Mouse (Mus musculus): ENCODE data around the gene Pxdc1.

Pxdc1 gene

DNA sequence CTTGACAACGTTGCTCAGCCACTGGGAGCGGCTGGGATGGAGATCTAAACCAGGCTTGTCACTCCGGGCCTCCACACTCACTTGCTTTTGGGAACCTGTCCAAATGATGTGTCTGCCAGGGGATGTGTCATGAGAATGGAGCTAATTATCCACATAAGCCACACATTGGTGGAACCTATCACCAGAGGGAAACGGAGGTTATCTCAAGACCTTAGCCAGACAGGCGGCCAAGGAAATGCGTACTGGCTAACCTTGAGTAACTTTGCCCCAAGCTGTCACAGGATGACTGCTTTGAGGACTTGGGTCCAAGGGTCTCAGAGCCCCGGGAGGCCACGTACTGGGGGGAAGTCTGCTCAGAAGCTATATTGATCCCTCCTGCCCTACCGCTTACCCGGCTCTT lies 2.3 kb downstream of the Pxdc1 start:
- DNase-seq (ENCODE audit: low spot score), result peak; percentile 36

DNA sequence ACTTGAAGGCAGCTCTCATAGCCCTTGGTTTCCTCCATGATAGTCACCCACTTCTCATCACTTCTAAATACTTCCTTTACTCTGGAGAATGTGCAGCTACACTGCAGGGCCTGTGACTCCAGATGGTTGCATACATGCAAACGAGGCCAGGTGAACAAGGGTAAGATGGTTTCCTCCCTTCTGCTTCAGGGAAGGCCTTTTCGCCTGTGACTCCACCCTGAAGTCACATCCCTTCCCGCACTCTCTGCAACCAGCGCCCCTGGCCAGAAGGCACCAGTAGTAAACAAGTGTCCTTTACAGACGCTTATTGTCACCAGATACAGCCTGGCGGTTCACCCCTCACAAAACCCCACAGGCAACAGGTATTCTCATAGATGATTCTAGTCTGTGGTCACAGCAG lies 2.9 kb downstream of the Pxdc1 start:
- peak; percentile 38 for DNase-seq (ENCODE audit: low spot score)

DNA sequence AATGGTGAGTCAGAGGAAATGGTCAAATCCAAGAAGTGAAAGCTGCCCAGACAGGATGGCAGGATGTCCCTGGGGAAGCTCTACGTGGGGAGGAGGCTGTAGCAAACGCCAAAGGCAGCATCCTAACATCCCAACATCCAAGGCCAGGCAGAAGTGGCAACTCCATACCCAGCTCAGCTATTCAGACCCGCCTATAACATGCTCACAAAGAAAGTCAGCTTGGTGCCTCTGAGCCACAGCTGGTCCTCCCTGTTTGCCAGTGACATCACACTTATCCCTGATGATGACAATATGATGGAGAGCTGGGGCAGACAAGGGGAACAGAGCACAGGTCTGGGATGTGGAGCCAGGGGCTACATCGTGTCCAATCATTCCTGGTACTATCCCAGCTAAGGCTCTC lies 5.5 kb downstream of the Pxdc1 start:
- no peak for DNase-seq (ENCODE audit: low spot score)

DNA sequence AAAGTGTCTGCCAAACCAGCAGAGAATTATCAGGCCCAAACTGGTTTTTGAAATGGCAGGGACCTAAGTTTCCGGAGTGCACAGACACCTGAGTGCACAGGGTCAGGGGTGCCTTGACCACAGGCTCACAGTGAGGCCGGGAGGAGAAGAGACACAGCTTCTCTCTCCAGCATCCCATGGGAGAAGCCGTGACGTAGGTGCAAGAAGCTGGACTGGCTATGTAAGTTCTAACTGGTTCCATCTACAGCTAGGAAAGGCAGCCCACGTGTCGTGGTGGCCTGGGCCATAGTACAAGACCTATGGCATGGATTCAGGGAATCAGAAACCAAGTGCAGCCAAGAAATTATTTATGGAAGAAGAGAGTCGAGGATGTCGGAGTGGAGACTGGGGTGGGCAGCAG lies 6.1 kb downstream of the Pxdc1 start:
- DNase-seq (ENCODE audit: low spot score), result no peak

DNA sequence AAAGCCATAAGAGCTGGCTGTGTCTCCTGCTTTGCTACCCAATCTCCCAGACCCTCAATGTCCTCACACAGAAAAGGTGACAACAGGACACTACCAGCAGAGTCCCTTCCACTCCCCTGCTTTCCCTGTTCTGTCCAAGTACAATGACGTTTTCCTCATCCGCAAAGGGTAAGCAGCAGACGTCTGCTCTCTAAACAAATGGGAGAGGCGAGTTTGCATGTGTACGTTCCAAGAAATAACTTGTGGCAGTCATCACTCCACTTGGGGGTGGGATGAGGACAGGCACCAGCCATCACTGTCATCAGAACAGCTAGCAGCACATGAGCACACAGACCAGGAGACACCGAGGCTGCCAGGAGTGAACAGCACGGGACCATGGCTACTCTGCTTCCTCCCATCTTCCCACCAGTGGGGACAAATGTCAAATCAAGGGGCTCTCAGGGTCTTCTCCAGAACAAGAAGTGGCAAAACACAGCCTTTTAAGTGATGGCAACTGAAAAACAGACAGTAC lies 7.0 kb downstream of the Pxdc1 start:
- peak; percentile 36 for DNase-seq (ENCODE audit: low spot score)

DNA sequence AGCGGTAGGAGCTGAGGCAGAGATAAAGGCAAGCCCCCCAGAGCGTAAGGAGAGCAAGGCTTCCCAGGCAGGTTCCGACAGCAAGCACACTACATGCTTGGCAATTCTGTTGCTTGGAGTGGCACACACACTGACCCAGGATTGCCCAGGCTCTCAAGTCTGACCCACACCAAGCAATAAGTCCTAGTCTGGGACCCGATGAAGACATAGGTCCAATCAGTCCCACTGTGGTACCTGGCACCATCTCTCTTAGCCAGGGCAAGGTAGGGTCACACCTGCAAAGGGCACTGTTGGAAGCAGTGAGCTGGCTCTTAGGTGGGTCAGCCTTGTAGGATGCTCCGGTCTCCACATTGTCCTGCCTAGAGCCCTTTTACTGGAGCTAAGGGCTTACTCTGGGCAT lies 7.8 kb downstream of the Pxdc1 start:
- DNase-seq (ENCODE audit: low spot score), result no peak

DNA sequence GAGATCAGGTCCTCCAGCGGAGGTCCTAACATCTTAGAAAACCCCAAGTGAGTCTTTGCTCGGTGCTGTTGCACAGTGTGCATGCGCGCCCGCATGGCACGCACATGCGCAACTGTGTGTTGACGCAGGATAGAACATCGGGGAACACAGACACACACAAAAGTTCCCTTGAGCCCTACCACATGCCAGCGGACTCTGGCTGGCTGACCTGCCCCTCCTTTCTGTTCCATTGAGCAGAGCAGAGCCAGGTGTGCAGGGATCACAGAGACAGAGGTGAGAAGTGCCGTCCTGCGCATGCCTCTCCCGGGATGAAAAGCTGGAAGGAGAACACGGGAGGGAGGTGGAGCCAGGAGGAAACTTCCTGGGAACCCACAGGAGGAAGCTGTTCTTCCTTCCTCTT lies 8.9 kb downstream of the Pxdc1 start:
- DNase-seq (ENCODE audit: low spot score), result no peak

DNA sequence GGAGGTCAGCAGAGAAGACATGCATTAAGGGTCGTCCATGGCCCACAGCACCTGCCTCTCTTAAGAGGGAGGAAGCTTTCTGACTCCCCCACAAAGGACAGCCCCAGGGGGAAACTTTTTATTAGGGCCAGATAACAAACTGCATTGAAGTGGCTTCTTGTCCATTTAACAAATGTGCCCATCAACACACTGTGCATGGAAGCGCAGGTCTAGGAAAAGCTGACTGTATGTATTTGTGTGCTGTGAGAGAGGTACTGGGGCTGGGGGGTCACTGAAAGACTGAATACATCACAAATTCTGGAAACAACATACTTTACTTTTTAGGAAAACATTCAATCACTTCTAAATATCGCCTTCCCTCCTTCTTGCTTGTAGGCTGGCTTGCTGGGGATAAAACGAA lies 9.4 kb downstream of the Pxdc1 start:
- DNase-seq (ENCODE audit: low spot score), result no peak

DNA sequence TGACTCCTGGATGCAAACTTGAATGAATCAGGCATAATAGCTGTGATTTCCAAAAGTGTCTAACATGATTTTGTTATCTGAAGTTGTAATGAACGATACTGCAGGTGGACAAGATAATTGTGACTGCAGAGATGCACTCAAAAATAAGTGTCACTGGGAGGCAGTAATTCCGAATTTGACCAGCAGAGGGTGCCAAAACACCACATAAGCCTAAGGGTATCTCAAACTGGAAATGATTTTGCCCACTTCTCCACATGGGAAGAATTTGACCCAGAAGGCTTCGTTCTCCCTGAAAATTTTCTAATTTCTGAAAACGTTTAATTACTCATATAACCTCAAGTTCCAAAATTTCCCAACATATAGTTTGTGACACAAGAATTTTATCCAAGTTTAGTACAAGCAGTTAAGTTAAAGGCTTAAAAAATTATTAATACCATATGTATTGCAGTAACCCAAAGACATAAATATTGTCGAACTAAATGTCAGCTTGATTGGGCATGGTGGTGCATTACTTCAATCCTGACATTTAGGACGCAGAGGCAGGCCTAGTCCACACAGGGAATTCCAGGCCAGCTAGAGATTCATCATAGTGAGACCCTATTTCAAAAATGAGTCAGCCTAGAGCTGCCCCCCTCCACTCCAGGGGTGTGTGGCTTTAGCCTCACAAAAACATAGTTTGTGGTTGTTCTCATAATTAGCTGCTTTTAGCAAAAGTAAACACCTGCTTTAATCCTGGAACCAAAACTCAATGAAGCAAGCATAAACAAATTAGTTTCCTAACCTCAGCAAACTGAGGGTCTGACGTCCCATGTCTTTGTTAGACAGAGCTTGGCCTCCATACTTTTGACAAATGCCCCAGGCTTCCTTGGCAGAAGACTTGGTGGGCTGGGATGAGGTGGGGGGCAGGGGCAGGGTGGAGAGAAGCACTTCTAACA lies 10.1 kb downstream of the Pxdc1 start:
- DNase-seq (ENCODE audit: low spot score), result peak; percentile 53

DNA sequence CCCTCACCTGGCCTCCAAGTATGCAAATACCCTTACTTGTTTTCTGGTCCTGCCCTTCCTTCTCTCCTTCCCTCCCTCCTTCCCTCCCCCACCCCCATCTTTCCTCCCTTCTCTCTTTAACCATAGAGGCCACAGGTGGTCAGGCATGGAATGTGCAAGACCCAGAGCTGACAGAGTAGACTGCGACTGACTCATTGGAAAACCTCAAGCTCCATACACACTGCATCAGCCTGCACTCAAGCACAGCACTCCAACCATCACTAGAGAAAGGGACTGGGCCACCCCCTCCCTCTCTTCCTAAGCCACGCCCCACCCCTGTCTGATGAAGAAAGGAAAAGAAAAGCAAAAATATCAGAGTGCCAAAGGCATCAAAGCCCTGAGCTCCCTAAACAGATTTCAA lies 12.2 kb downstream of the Pxdc1 start:
- no peak for DNase-seq (ENCODE audit: low spot score)

DNA sequence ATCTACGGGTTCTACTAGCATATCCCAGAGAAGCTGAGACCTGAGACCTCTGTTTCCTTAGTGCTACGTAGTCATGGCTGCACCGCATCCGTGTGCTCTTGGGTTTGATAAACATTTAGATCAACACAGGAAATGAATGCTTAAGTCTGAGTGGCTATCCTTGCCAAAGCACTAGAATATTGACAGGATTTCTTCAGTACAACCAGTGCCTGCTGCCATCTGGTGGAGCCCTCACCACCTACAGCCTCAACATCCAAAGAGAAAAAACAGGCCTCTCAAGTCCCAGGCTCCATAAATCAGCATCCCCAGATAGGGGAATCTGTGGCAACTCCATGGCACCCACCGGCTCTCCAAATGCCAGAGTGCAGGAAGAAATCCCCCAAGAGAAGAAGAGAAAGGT lies 17.3 kb downstream of the Pxdc1 start:
- peak; percentile 80 for DNase-seq (ENCODE audit: low spot score)

DNA sequence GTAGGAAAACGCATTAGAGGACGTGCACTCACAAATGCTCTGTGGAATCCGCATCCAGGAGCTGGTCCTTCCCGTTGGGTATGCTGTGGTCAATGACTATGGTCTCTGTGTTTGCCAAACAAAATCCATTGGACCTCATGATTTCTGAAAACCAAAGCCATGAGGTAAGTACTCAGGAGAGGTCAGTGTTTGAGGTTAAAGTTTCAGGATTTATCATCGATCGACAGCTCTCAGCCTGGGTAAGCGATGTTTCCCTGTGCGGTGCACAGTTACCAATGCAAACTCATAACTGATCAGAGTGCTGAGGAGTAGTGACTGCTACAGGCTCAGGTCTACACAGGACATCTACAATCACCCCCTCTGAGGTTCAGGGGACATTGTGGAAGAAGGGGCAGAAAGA lies 23.0 kb downstream of the Pxdc1 start:
- DNase-seq (ENCODE audit: low spot score), result no peak

DNA sequence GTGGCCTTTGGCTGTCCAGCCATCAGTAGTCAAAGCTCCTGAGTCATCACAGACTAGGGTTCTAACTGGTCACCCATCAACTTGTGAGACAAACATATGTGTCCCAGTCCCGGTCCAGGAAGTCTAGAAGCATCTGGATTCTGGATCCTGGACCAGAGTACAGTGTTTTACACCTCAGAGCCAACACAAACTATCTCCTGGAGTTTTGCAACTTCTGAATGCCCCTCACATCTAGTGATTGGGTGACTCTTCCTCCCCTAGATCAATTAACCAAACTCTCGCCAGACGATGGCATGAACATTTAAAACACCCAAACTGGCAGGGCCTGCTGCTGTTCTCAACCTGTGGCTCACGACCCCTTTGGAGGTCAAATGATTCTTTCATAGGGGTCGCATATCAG lies 23.5 kb downstream of the Pxdc1 start:
- no peak for DNase-seq (ENCODE audit: low spot score)

DNA sequence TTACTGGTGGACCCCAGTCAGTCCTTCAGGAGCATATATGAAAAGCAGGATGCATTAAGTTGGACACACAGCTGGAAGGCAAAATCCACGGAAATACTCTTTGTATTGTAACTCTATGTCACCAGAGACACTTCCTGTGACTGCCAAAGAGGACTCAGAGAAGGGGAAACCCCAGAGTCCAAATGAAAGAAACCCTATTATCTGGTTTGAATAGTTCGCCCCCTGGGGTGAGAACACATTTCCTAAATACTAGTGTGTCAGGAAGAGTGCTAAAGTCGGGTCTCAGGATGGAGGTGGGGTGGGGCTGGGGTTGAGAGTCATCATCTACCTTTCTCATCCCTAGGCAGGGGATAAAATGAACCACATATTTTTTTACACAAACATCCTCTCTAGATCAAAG lies 25.8 kb downstream of the Pxdc1 start:
- DNase-seq (ENCODE audit: low spot score), result no peak

DNA sequence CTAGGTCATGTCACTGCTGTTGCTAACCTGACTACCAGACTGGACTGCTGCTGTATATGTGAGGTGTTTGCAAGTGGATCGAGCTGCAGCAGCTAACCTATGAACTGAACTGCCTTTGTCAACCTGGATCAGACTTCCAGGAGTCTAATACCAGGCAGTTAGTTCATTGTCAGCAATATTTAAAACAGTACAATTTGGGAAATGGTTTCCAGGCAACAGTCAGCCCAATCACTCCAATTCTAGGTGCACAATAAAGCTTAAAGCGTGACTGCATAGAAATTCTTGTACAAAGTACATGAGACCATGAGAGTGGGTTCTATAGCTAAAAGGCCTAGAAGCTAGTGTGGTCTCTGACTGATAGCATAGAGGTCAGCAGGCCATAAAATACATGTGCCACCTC lies 28.9 kb downstream of the Pxdc1 start:
- DNase-seq (ENCODE audit: low spot score), result no peak

DNA sequence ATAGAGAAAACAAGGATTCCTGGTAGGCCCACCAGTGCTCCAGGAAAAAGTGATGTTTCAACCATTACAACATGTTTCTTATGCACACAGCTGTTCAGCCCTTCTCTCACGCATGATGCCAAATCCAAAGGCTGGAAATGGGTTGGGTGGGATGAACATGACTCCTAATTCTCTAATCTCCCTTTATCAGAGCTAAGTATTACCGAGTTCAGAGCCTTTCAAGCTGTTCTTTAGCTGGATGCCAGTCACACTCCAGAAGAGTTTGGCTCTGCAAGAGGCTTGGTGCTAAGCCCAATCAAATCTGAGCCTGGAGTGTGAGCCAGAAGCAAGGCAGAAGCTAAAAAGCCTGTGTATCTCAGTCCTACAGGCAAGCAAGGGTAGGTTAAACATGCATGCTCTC lies 40.9 kb downstream of the Pxdc1 start:
- no peak for DNase-seq (ENCODE audit: low spot score)

DNA sequence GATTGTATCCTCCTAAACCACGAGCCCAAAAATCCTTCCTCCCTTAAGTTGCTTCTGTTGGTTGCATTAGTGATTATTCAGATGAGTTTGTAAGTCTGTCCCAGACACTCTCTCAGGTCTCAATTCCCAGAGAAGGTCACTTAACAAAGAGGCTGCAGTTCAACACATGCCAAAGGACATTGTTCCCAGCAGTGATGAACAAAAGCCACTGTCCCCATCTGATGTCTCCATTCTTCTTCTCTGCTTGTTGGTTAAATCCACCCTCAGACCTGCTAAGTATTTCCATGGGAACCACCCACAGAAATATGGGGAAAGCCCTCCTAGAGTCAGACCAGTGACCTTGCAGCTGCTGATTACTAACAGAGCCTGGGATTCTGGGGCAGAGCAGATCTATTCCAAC lies 43.6 kb downstream of the Pxdc1 start:
- no peak for DNase-seq (ENCODE audit: low spot score)

DNA sequence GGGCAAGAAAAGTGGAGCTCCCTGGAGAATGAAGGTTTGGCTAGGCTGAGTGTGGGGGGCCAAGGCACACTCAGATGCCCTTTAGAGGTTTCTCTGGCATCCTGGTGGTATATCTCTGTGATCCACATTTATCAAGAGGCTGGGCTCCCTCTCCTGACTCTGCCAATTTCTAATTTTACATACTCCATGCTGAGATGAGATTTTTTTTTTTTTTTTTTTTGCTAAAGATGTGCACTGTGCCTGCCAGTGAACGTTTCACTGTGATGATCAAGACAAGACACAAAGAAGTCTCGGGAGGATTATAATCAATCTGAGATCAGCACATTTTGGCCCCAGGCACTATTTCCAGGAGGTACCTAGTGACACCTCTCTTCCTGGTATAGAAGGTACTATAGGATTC lies 46.2 kb downstream of the Pxdc1 start:
- no peak for DNase-seq (ENCODE audit: low spot score)

DNA sequence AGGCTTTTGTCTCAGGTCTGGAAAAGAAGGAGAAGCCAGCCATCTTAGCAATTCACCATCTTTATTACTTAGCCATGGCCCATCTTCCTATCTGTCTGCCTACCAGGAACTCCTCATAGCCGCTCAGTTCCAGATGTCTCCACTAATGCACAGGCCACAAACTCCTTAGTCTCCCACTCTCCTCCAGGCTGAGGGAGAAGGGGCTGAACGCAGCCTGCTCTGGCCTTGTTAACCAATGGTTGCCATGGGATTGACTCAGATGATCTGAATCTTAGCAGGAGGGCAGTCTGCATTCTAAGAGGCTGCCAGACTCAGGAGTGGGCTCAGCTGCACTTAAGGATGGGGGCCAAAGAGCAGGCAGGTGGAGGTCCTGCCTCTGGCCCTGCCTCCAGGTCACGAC lies 47.4 kb downstream of the Pxdc1 start:
- DNase-seq (ENCODE audit: low spot score), result no peak

DNA sequence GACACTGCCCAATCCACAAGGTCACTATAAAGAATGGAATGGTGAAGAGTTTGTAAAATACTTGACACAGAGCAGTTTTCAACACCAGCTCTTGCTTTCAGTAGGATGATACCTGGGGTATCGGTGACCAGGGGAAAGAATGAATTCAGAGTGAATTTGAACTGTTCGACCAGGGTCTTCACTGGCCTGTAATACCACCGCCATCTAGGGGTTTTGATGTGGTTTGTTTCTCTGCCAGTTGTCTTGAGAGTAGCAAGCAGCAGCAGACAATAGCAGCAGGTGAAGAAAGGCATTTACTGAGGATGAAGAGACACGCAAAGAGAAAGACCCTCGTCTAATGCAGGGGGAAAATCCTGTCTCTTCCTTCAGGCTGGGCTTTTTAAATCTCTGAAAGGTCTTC lies 48.1 kb downstream of the Pxdc1 start:
- no peak for DNase-seq (ENCODE audit: low spot score)

DNA sequence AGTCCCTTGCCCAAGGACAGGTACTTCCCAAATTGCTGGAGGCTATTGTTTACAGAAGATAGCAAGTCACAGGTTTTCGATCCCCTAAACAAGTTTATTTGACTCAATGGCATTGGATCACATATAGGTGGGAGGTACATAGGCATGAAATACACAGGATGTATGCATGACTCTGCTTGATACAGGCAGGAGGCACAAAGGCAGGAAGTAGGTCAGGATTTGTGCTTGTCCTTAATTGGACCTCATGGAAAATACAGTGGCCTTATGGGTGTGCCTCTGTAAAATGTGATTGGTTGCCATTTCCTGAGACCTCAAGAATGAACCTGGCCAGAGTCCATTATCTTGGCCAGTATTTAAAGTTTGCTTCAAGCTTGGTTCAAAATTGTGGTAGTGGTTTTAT lies 48.9 kb downstream of the Pxdc1 start:
- DNase-seq (ENCODE audit: low spot score), result peak; percentile 11

DNA sequence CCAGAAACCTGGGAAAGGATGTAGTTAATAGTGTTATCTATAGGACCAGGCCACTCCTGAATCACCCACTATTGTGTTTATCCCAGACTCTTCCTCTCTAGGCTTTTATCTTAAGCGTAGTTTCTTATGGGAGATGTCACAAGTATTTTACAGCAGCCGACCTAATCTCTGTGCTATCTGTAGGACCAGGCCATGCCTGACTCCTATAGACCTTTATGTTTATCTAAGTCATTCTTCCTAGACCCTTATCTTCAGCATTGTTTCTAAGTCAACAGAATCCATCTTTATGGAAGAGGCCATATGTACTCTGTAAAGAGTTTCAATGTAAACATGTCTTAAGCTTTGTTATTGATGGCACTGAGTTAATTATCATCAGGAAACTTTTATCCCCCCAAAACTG lies 50.5 kb downstream of the Pxdc1 start:
- DNase-seq (ENCODE audit: low spot score), result no peak

DNA sequence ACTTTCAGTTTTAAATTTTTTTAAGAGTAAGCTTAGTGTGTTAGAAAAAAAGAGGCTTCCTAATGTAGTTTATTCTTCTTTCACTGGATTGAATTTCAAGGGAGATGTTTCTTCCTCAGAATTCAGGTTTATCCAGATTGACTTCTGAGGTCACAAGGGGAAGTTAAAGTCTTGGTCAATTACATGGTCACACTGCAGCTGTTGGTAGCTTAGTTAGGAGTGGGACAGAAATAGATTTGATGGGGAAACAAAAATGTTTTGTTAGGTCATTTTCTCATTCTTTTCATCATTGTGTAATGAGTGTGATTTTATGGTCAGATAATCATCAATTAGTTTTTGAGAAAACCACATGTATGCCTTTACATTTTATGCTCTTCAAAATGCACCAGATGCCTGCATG lies 56.5 kb downstream of the Pxdc1 start:
- DNase-seq (ENCODE audit: low spot score), result no peak

All from lung, postnatal 25 days (tissue).